Mouse (Mus musculus) erythroblast, embryonic 14.5 days (primary cell): ENCODE data around the gene Cpn2.

Source experiments
- GATA1 ChIP-seq: IDR thresholded peaks from 2 replicates; pipeline ENCODE4 v1.6.1; 2012; ENCODE audit warnings: low read length, inconsistent platforms, mixed read lengths
- TAL1 ChIP-seq: IDR thresholded peaks from 3 replicates; pipeline ENCODE4 v1.6.1; 2012; ENCODE audit warnings: low read length, inconsistent platforms, mixed read lengths

DNA sequence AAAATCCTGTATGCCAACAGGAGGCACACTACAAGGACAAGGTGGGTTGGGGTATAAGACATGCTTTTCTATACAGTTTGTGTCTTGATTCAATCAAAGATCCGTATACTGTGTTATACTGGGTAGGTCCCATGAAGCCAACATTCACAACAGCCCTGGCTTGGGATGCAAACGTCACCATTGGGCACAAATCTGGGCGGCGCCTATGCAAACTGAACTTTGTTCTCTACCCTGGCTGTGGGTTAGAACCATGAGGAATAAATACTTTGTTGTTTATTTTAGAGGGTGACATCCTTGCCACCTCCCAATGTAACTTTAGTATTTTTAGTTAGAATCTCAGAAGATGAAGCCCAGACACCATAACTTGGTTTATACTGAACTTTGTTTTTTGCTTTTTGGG lies 13.9 kb downstream of the Cpn2 start:
- no peak for TF ChIP-seq GATA1
- TF ChIP-seq TAL1, result no peak
